Mouse (Mus musculus) embryonic facial prominence, embryonic 11.5 days (tissue): ENCODE results near the gene Gnl3l. TPM values are rescaled to one million over a fixed set of nuclear protein-coding genes. Genes with fewer than 3 reads are reported as not detected.

Experiments
- ATAC-seq: fragments of 200-750 bp; cut with Nextera tagmentation; replicated peaks from 2 replicates; pipeline ENCODE4 v1.8.0; 2017; ENCODE audit warnings: low read depth; ENCODE audit not compliant: insufficient number of reproducible peaks, low FRiP score, low TSS enrichment
- DNase-seq: peaks from one replicate; pipeline ENCODE4 v3.0.0-alpha.2; 2015; ENCODE audit warnings: low spot score
- H3K27ac ChIP-seq: fragments of 300-500 bp; sonication (generic); replicated peaks from 2 replicates; pipeline ENCODE4 v1.5.1; 2014; ENCODE audit warnings: mild to moderate bottlenecking, low read depth, low read length, control low read depth
- H3K27me3 ChIP-seq: fragments of 300-500 bp; sonication (generic); 2 replicates; pipeline ENCODE4 v1.6.1; 2014; ENCODE audit warnings: mild to moderate bottlenecking, low read length, moderate library complexity, mixed read lengths; ENCODE audit not compliant: control insufficient read depth, insufficient read depth
- H3K36me3 ChIP-seq: fragments of 300-500 bp; sonication (generic); replicated peaks from 2 replicates; pipeline ENCODE4 v1.6.1; 2014; ENCODE audit warnings: low read depth, mild to moderate bottlenecking, low read length, moderate library complexity, mixed read lengths; ENCODE audit not compliant: control insufficient read depth, insufficient read depth
- H3K4me1 ChIP-seq: fragments of 300-500 bp; sonication (generic); 2 replicates; pipeline ENCODE4 v1.6.1; 2014; ENCODE audit warnings: low read length, mixed read lengths; ENCODE audit not compliant: control insufficient read depth, insufficient read depth
- H3K4me2 ChIP-seq: fragments of 300-500 bp; sonication (generic); 2 replicates; pipeline ENCODE4 v1.6.1; 2014; ENCODE audit warnings: low read depth, mild to moderate bottlenecking, control low read depth, low read length, moderate library complexity
- H3K4me3 ChIP-seq: fragments of 300-500 bp; sonication (generic); 2 replicates; pipeline ENCODE4 v1.5.1; 2014; ENCODE audit warnings: low read depth, low read length, control low read depth
- H3K9ac ChIP-seq: fragments of 300-500 bp; sonication (generic); replicated peaks from 2 replicates; pipeline ENCODE4 v1.6.1; 2014; ENCODE audit warnings: mild to moderate bottlenecking, control low read depth, low read length
- H3K9me3 ChIP-seq: fragments of 300-500 bp; sonication (generic); replicated peaks from 2 replicates; pipeline ENCODE4 v1.6.1; 2016; ENCODE audit warnings: mild to moderate bottlenecking, low read length, inconsistent platforms, mixed read lengths; ENCODE audit not compliant: control insufficient read depth
- WGBS: fragments of 180-500 bp; shearing (Covaris S2); extraction: QIAGEN DNeasy Blood & Tissue Kit; methylation state at CpG from one replicate; pipeline ENCODE4 v1.1.7; 2014; 5-methylcytosine and 5-hydroxymethylcytosine counted together
- polyA plus RNA-seq: library from polyadenylated mRNA; unstranded; fragments of >200 nt; fragmentation: Nextera tagmentation; extraction: Ambion mirVana; gene quantifications from 2 replicates; pipeline ENCODE4 v1.2.1, GENCODE M21; 2014

Gene Gnl3l
- polyA plus RNA-seq, 1 experiment from 2014 or later, result 31.8 TPM

DNA sequence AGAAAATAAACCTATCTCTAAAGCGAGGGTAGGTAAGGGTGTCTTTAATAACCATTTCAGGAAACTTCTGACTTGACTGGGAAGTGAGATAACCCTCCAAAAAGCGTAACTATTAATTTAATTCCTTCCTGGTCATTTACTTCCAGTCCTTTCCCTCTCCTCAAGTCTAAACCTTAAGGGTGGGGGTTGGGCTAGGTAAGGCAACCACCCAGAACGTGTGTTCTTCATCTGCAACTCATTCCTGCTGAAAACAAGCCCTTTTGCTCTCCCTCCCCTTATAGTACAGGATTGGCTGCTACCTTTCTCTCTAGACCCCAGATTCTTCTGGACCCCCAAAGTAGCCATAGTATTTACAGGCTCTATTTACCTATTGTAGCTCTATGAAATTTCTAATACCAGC is 775 bp upstream of the Gnl3l start:
- Histone ChIP-seq H3K4me1 (no peaks in the 10 kb centered on the region), H3K27ac (peak overlapping the region; percentile 41; the same call in 1 of the 2 replicates), H3K9ac (peak overlapping the region; percentile 51), H3K4me2 (peak overlapping the region; percentile 39), H3K27me3 (no peaks in the 10 kb centered on the region), H3K36me3 (no peaks in the 10 kb centered on the region), H3K4me3 (peak overlapping the region; percentile 40), H3K9me3 (no peaks in the 10 kb centered on the region)
- DNase-seq (peak; percentile 40), ATAC-seq (no peak)
- WGBS, result 9% methylated on average over 3 of the region's 3 CpGs

GRCm38 (mm10) chrX:150996775-150997174 is 20.3 kb downstream of the Gnl3l start:
- H3K4me2 ChIP-seq, result no peak overlapping the region
- H3K9me3 ChIP-seq, result no peaks in the 10 kb centered on the region
- no peak overlapping the region for H3K9ac ChIP-seq
- ATAC-seq (no peak), DNase-seq (no peak)
- H3K27me3 ChIP-seq, result no peaks in the 10 kb centered on the region
- no peaks in the 10 kb centered on the region; the same call in none of the 2 replicates for H3K36me3 ChIP-seq
- WGBS, result 88% methylated on average over 3 of the region's 3 CpGs
- no peaks in the 10 kb centered on the region for H3K4me1 ChIP-seq
- H3K27ac ChIP-seq, result no peak overlapping the region
- H3K4me3 ChIP-seq, result no peak overlapping the region

- no peaks in the 10 kb centered on the region for H3K27me3 ChIP-seq
- no peaks in the 10 kb centered on the region; the same call in 1 of the 2 replicates for H3K36me3 ChIP-seq
- H3K4me1 ChIP-seq, result no peaks in the 10 kb centered on the region
- no peak overlapping the region for H3K27ac ChIP-seq
- no peak overlapping the region for H3K4me2 ChIP-seq
- no peaks in the 10 kb centered on the region for H3K9me3 ChIP-seq
- no peak overlapping the region for H3K4me3 ChIP-seq
- H3K9ac ChIP-seq, result no peak overlapping the region
- ATAC-seq (no peak), DNase-seq (no peak)
- 52% methylated on average over 1 of the region's 1 CpGs for WGBS
These were observed 35.5 kb downstream of the Gnl3l start for GRCm38 (mm10) chrX:150981621-150982020.

DNA sequence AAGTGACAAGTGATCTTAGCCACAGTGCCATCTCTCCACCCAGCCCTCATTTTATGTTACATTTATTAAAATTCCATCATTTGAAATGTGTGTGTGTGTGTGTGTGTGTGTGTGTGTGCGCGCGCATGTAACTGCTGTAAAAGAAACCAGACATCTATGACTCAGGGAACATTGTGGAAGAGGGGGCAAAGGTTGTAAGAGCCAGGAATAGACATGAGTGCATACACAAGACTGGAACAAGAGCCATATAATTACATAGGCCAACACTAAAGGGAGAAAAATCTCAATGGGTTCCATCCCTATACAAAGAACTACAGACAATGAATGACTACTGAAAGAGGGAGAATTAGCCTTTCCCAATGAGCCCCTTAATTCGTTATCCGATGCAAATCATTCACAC is 41.7 kb downstream of the Gnl3l start:
- ATAC-seq (no peak), DNase-seq (no peak)
- Histone ChIP-seq H3K27me3 (no peaks in the 10 kb centered on the region), H3K4me1 (no peaks in the 10 kb centered on the region), H3K4me3 (no peak overlapping the region), H3K27ac (no peak overlapping the region), H3K9ac (no peak overlapping the region), H3K9me3 (no peaks in the 10 kb centered on the region), H3K4me2 (no peak overlapping the region), H3K36me3 (no peaks in the 10 kb centered on the region)
- 86% methylated on average over 5 of the region's 5 CpGs for WGBS

- Histone ChIP-seq H3K4me2 (no peak overlapping the region), H3K27me3 (no peaks in the 10 kb centered on the region), H3K4me3 (no peak overlapping the region), H3K9me3 (no peaks in the 10 kb centered on the region), H3K36me3 (no peaks in the 10 kb centered on the region), H3K27ac (no peak overlapping the region), H3K9ac (no peak overlapping the region), H3K4me1 (no peaks in the 10 kb centered on the region)
- ATAC-seq (no peak), DNase-seq (no peak)
- 44% methylated on average over 2 of the region's 2 CpGs for WGBS
These were observed 54.1 kb downstream of the Gnl3l start for GRCm38 (mm10) chrX:150963027-150963426.

DNA sequence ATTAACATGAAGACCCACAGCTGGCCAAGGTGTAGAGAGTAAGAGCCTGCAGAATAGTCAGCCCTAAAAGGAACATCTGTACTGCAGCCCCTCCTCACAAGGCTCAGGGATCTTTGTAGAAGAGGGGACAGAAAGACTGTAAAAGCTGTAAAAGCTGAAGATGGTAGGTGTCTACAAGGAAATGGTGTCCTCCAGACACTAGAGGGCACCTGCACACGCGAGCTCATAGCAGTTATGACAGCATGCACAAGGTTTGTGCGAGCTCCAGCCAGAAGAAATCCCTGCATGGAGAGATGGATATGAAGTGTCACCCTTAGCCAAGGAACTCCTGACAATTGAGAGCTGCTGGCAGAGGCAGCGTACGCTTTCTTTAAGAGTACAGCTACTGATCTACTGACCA is 56.4 kb downstream of the Gnl3l start:
- no peak for DNase-seq
- Histone ChIP-seq H3K4me2 (no peak overlapping the region), H3K9ac (no peak overlapping the region), H3K4me1 (no peaks in the 10 kb centered on the region), H3K4me3 (no peak overlapping the region), H3K27ac (no peak overlapping the region), H3K9me3 (no peaks in the 10 kb centered on the region), H3K36me3 (no peaks in the 10 kb centered on the region), H3K27me3 (no peaks in the 10 kb centered on the region)
- 57% methylated on average over 5 of the region's 5 CpGs for WGBS
- ATAC-seq, result no peak

DNA sequence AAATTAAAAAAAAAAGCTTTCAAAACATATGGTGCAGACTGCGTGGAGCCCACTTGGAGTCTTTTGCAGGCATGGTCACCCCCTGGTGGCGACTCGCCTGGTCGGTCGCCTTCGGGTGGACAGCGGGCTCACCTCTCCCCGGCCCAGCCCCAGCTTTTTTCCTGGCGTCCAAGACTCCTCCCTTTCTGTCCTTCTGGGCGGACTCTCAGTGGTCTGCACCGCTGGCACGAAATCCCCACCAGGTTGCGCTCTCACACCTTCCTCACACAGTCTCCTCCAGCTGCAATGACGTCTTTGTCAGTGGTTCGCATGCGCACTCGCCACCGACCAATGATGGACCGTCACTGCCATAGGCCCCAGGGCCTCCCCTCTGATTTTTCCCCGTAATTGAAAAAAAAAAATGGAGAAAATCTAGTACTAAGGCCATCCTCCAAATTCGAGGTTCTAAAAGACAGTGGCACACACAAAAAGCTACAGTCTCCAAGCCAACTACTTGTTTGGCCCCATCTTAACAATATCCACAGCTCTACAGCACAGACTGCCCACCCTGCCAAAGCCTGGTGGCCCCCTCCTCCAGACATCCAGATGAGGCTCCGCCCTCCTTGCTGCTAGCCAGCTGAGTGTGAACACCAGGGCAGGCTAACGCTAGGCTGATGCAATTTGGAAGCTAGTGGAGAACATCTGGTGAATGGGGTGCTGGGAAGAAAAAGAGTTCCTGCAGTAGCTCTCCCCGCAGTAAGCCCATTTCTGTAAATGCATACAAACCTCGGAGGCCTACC is 60.4 kb downstream of the Gnl3l start:
- H3K36me3 ChIP-seq, result no peaks in the 10 kb centered on the region
- H3K9ac ChIP-seq, result no peak overlapping the region
- ATAC-seq, result peak; percentile 93
- no peaks in the 10 kb centered on the region for H3K9me3 ChIP-seq
- no peaks in the 10 kb centered on the region for H3K4me1 ChIP-seq
- peak; percentile 87 for DNase-seq
- peak overlapping the region; percentile 30 for H3K4me2 ChIP-seq
- H3K27ac ChIP-seq, result no peak overlapping the region; the same call in 1 of the 2 replicates
- H3K4me3 ChIP-seq, result 0 out of 2 replicates have a peak overlapping the region, but pooled peaks have one; percentile 5
- 22% methylated on average over 25 of the region's 25 CpGs for WGBS
- H3K27me3 ChIP-seq, result no peaks in the 10 kb centered on the region

- Histone ChIP-seq H3K27ac (no peak overlapping the region), H3K27me3 (no peaks in the 10 kb centered on the region), H3K4me2 (no peak overlapping the region), H3K36me3 (no peaks in the 10 kb centered on the region), H3K9ac (no peak overlapping the region), H3K4me1 (no peaks in the 10 kb centered on the region), H3K4me3 (no peak overlapping the region), H3K9me3 (no peaks in the 10 kb centered on the region)
- 27% methylated on average over 1 of the region's 1 CpGs for WGBS
- ATAC-seq (no peak), DNase-seq (peak; percentile 41)
These were observed 61.1 kb downstream of the Gnl3l start for GRCm38 (mm10) chrX:150956016-150956415.
